Comparison of ENCODE assay signal across 17 mouse cellular contexts in the genomic region with DNA sequence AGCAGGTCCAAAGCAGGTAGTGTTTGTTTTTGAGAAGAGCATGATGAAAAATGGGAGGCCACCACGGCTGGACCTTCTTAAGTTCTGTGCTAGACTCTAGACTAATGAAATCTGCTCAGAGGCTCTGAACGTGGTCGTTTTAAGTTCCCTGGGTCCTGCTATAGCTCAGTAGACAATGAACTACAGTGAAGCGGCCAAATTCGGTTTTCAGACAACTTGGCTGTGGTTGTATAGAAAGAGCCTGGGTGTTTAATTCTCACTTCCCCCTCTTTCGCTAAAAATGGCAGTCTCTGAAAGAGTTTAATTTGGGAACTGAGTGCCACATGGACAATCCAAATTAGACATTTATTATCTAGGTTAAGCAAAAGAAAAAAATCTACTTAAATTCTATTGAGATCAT.
DNase-seq lines count a peak whose midpoint lies in the region; ATAC-seq lines count a peak whose summit lies in the region.
"Had no signal": no experiment of that assay in that cellular context is flagged by ENCODE, and none has a peak within 500 bp of the region (broad histone marks: within the 10 kb centered on the region; RNA-seq: fewer than 3 reads in every experiment).

No protein-coding gene starts in this region.

- no peak overlapping the region for H3K27ac ChIP-seq in forebrain, embryonic 13.5 days
- H3K27ac ChIP-seq in forebrain, embryonic 10.5 days: no peak overlapping the region
- H3K27ac ChIP-seq: stomach, embryonic 15.5 days had no signal

- WGBS in forebrain, embryonic 13.5 days: 73% methylated on average over 6 of the region's 6 CpGs
- WGBS in forebrain, embryonic 10.5 days: 88% methylated on average over 6 of the region's 6 CpGs

- no peaks in the 10 kb centered on the region for H3K4me1 ChIP-seq in forebrain, embryonic 13.5 days
- H3K4me1 ChIP-seq in forebrain, embryonic 10.5 days: no peaks in the 10 kb centered on the region
- H3K4me1 ChIP-seq: heart, embryonic 12.5 days; stomach, embryonic 15.5 days had no signal

- no peak overlapping the region for H3K4me3 ChIP-seq in forebrain, embryonic 13.5 days
- no peak overlapping the region for H3K4me3 ChIP-seq in forebrain, embryonic 10.5 days
- H3K4me3 ChIP-seq: heart, embryonic 12.5 days; stomach, embryonic 15.5 days had no signal

- no peak overlapping the region for H3K4me2 ChIP-seq in forebrain, embryonic 13.5 days
- H3K4me2 ChIP-seq: heart, embryonic 12.5 days; stomach, embryonic 15.5 days had no signal

- H3K27me3 ChIP-seq in forebrain, embryonic 13.5 days: no peaks in the 10 kb centered on the region
- no peaks in the 10 kb centered on the region for H3K27me3 ChIP-seq in forebrain, embryonic 10.5 days (ENCODE audit: poor library complexity, severe bottlenecking)
- H3K27me3 ChIP-seq: heart, embryonic 12.5 days; stomach, embryonic 15.5 days had no signal

- DNase-seq in forebrain, embryonic 10.5 days (ENCODE audit: extremely low spot score, low spot score): no peak
- peak; percentile 76 for DNase-seq in layer of hippocampus, adult 9-11 months
- no peak for DNase-seq in layer of hippocampus, postnatal 25 days (ENCODE audit: extremely low spot score in 1 of 2, low spot score in 1 of 2)
- DNase-seq in frontal cortex, adult 2 months (ENCODE audit: extremely low spot score in 1 of 2, low spot score in 1 of 2): peak; percentile 73 to 77
- peak; percentile 12 to 69 for DNase-seq in right cerebral cortex, postnatal 36 days (ENCODE audit: low spot score in 2 of 2)
- no peak for DNase-seq in ovary, adult 18-20 months (ENCODE audit: low spot score)
- DNase-seq: cerebellum, postnatal 10 days; heart, postnatal 36 days; kidney, adult 2 months; kidney, postnatal 14 days; lung, postnatal 14 days; spleen, adult 18-20 months had no signal

- no peaks in the 10 kb centered on the region for H3K36me3 ChIP-seq in forebrain, embryonic 13.5 days (ENCODE audit: poor library complexity, severe bottlenecking)
- no peaks in the 10 kb centered on the region for H3K36me3 ChIP-seq in forebrain, embryonic 10.5 days (replicated peaks)
- H3K36me3 ChIP-seq: heart, embryonic 12.5 days; stomach, embryonic 15.5 days had no signal

- no peaks in the 10 kb centered on the region for H3K9me3 ChIP-seq in forebrain, embryonic 13.5 days (replicated peaks)
- H3K9me3 ChIP-seq in forebrain, embryonic 10.5 days: no peaks in the 10 kb centered on the region
- H3K9me3 ChIP-seq: stomach, embryonic 15.5 days had no signal

- ATAC-seq in forebrain, embryonic 13.5 days: peak; percentile 55; the same call in 1 of the 2 replicates
- no peak for ATAC-seq in erythroid progenitor cell, adult 5-6 weeks (replicated peaks; ENCODE audit: low FRiP score, poor library complexity, severe bottlenecking)
- ATAC-seq: CD4-positive, CD25-positive, alpha-beta regulatory T cell, adult 4 months had no signal

- H3K9ac ChIP-seq in forebrain, embryonic 13.5 days: no peak overlapping the region
- H3K9ac ChIP-seq: heart, embryonic 12.5 days; stomach, embryonic 15.5 days had no signal

Comparison
In these comparisons a context has a peak if more than half of its experiments do, and no peak if none do; other contexts are left out.
1. DNase-seq: peak in layer of hippocampus, adult 9-11 months (single experiment), frontal cortex, adult 2 months (2 of 2) and right cerebral cortex, postnatal 36 days (2 of 2); none in forebrain, embryonic 10.5 days (single experiment), layer of hippocampus, postnatal 25 days (0 of 2) and ovary, adult 18-20 months (single experiment).